Mouse (Mus musculus) liver, postnatal 0 days (tissue): ENCODE results near the gene Faap100. TPM values are rescaled to one million over a fixed set of nuclear protein-coding genes. Genes with fewer than 3 reads are reported as not detected.
A peak's percentile ranks its signal among the peaks of the same experiment; 100 is the strongest.
"Not testable (repeated sequence)": the region's sequence is repeated elsewhere in the genome, so short reads cannot be mapped to it uniquely, and the experiment has no call there.

Experiments
- ATAC-seq: fragments of 200-750 bp; cut with Nextera tagmentation; 2 replicates; pipeline ENCODE4 v1.8.0; 2017; ENCODE audit warnings: mild to moderate bottlenecking, moderate library complexity
- DNase-seq: peaks from one replicate; pipeline ENCODE4 v3.0.0-alpha.2; 2016
- H3K27ac ChIP-seq: fragments of 300-500 bp; sonication (generic); 2 replicates; pipeline ENCODE4 v1.5.1; 2014; ENCODE audit warnings: antibody characterized with exemption, moderate library complexity, mild to moderate bottlenecking, low read depth
- H3K27me3 ChIP-seq: fragments of 300-500 bp; sonication (generic); 2 replicates; pipeline ENCODE4 v1.6.1; 2014; ENCODE audit warnings: low read length, control low read depth, mixed read lengths; ENCODE audit not compliant: insufficient read depth
- H3K36me3 ChIP-seq: fragments of 300-500 bp; sonication (generic); replicated peaks from 2 replicates; pipeline ENCODE4 v1.6.1; 2014; ENCODE audit warnings: mild to moderate bottlenecking, control low read depth, low read length, moderate library complexity, mixed read lengths; ENCODE audit not compliant: insufficient read depth
- H3K4me1 ChIP-seq: fragments of 300-500 bp; sonication (generic); 2 replicates; pipeline ENCODE4 v1.6.1; 2014; ENCODE audit warnings: antibody characterized with exemption, mild to moderate bottlenecking, control low read depth; ENCODE audit not compliant: insufficient read depth
- H3K4me2 ChIP-seq: fragments of 300-500 bp; sonication (generic); 2 replicates; pipeline ENCODE4 v1.6.1; 2014; ENCODE audit warnings: low read depth, mild to moderate bottlenecking, low read length, moderate library complexity, mixed read lengths
- H3K4me3 ChIP-seq: fragments of 300-500 bp; sonication (generic); 2 replicates; pipeline ENCODE4 v1.5.1; 2014; ENCODE audit warnings: low read depth, low read length
- H3K9ac ChIP-seq: fragments of 300-500 bp; sonication (generic); replicated peaks from 2 replicates; pipeline ENCODE4 v1.6.1; 2014; ENCODE audit warnings: mild to moderate bottlenecking, moderate library complexity
- H3K9me3 ChIP-seq: fragments of 300-500 bp; sonication (generic); 2 replicates; pipeline ENCODE4 v1.6.1; 2016; ENCODE audit warnings: mild to moderate bottlenecking, control low read depth, low read length, mixed read lengths
- CTCF ChIP-seq: sonication (generic); IDR thresholded peaks from 2 replicates; pipeline ENCODE4 v1.5.1; 2016; ENCODE audit warnings: antibody characterized with exemption, low read depth
- EP300 ChIP-seq: IDR thresholded peaks from 2 replicates; pipeline ENCODE4 v1.6.1; 2016; ENCODE audit warnings: antibody characterized with exemption, low read depth, mild to moderate bottlenecking
- WGBS: fragments of 180-500 bp; shearing (Covaris S2); extraction: QIAGEN DNeasy Blood & Tissue Kit; methylation state at CpG from one replicate; pipeline ENCODE4 v1.1.7; 2014; ENCODE audit not compliant: insufficient replicate concordance; 5-methylcytosine and 5-hydroxymethylcytosine counted together
- polyA plus RNA-seq: library from polyadenylated mRNA; unstranded; fragments of >200 nt; fragmentation: Nextera tagmentation; extraction: Ambion mirVana; gene quantifications from 2 replicates; pipeline ENCODE4 v1.2.1, GENCODE M21; 2015

Faap100 gene
- polyA plus RNA-seq, 1 experiment from 2014 or later, result 5.8 TPM

- peaks cover 7% of the 10 kb centered on the region for H3K36me3 ChIP-seq
- H3K4me1 ChIP-seq, result peaks cover 53% of the 10 kb centered on the region
- DNase-seq (peak; percentile 80), ATAC-seq (peak; percentile 28)
- WGBS, result 4% methylated on average over 56 of the region's 68 CpGs
- no peaks in the 10 kb centered on the region for H3K27me3 ChIP-seq
- H3K27ac ChIP-seq, result peak overlapping the region; percentile 99
- no peaks in the 10 kb centered on the region for H3K9me3 ChIP-seq
- peak overlapping the region; percentile 80 for H3K4me3 ChIP-seq
- 0 out of 2 replicates have a peak, but pooled peaks have one; percentile 13 for TF ChIP-seq EP300
- no peak for TF ChIP-seq CTCF
- H3K4me2 ChIP-seq, result peak overlapping the region; percentile 99
- peak overlapping the region; percentile 94 for H3K9ac ChIP-seq
These were observed 28.4 kb downstream of the Faap100 start for GRCm38 (mm10) chr11:120349986-120350702.

- peaks cover 10% of the 10 kb centered on the region for H3K36me3 ChIP-seq
- WGBS, result under 1% methylated on average over 16 of the region's 16 CpGs
- peaks cover 46% of the 10 kb centered on the region for H3K4me1 ChIP-seq
- no peak for TF ChIP-seq EP300
- no peak for TF ChIP-seq CTCF
- H3K9me3 ChIP-seq, result no peaks in the 10 kb centered on the region
- peak overlapping the region; percentile 80 for H3K4me3 ChIP-seq
- H3K4me2 ChIP-seq, result peak overlapping the region; percentile 99
- H3K27me3 ChIP-seq, result no peaks in the 10 kb centered on the region
- peak overlapping the region; percentile 94 for H3K9ac ChIP-seq
- DNase-seq (peak; percentile 56), ATAC-seq (peak; percentile 0; the same call in 1 of the 2 replicates)
- peak overlapping the region; percentile 99 for H3K27ac ChIP-seq
These were observed 29.1 kb downstream of the Faap100 start for GRCm38 (mm10) chr11:120349371-120349985.

- DNase-seq (peak; percentile 58), ATAC-seq (peak; percentile 8; the same call in 1 of the 2 replicates)
- TF ChIP-seq EP300, result no peak
- no peak for TF ChIP-seq CTCF
- peaks cover 10% of the 10 kb centered on the region for H3K36me3 ChIP-seq
- H3K9me3 ChIP-seq, result no peaks in the 10 kb centered on the region
- WGBS, result 4% methylated on average over 35 of the region's 53 CpGs
- peak overlapping the region; percentile 99 for H3K4me2 ChIP-seq
- H3K27ac ChIP-seq, result peak overlapping the region; percentile 99
- H3K9ac ChIP-seq, result peak overlapping the region; percentile 94
- peak overlapping the region; percentile 80 for H3K4me3 ChIP-seq
- no peaks in the 10 kb centered on the region for H3K27me3 ChIP-seq
- peaks cover 40% of the 10 kb centered on the region for H3K4me1 ChIP-seq
These were observed 29.7 kb downstream of the Faap100 start for GRCm38 (mm10) chr11:120348684-120349370.

GRCm38 (mm10) chr11:120347791-120348683 lies 30.5 kb downstream of the Faap100 start, which contains the start of gene Actg1:
TSS of gene Actg1 (minus strand) at chr11:120348542.
- ATAC-seq, result peak; percentile 78
- Histone ChIP-seq H3K4me1 (peaks cover 32% of the 10 kb centered on the region), H3K9me3 (no peaks in the 10 kb centered on the region), H3K4me2 (peak within 1 kb of the TSS; percentile 99), H3K9ac (peak within 1 kb of the TSS; percentile 94), H3K36me3 (peaks cover 10% of the 10 kb centered on the region), H3K4me3 (peak within 1 kb of the TSS; percentile 80), H3K27me3 (no peaks in the 10 kb centered on the region), H3K27ac (peak within 1 kb of the TSS; percentile 99)
- peak; percentile 85 for DNase-seq
- TF ChIP-seq CTCF, result no peak
- TF ChIP-seq EP300, result no peak
- WGBS, result 6% methylated on average over 88 of the region's 103 CpGs

GRCm38 (mm10) chr11:120347301-120347700 lies 31.3 kb downstream of the Faap100 start:
- TF ChIP-seq EP300 (no peak), CTCF (no peak)
- H3K4me3 ChIP-seq, result peak overlapping the region; percentile 80
- H3K27ac ChIP-seq, result 0 out of 2 replicates have a peak overlapping the region, but pooled peaks have one; percentile 18
- peaks cover 10% of the 10 kb centered on the region for H3K36me3 ChIP-seq
- H3K9ac ChIP-seq, result peak overlapping the region; percentile 94; the same call in 1 of the 2 replicates
- 2% methylated on average over 10 of the region's 10 CpGs for whole genome bisulfite sequencing
- DNase-seq (peak; percentile 33), ATAC-seq (no peak)
- H3K4me2 ChIP-seq, result peak overlapping the region; percentile 99
- H3K4me1 ChIP-seq, result peaks cover 26% of the 10 kb centered on the region
- no peaks in the 10 kb centered on the region for H3K27me3 ChIP-seq
- H3K9me3 ChIP-seq, result no peaks in the 10 kb centered on the region

- Histone ChIP-seq H3K4me3 (peak overlapping the region; percentile 39), H3K4me1 (peaks cover 26% of the 10 kb centered on the region), H3K4me2 (peak overlapping the region; percentile 61)
- DNase-seq, result peak; percentile 10
- not testable (repeated sequence) for H3K27ac ChIP-seq, H3K9ac ChIP-seq, H3K9me3 ChIP-seq, ATAC-seq, H3K27me3 ChIP-seq, H3K36me3 ChIP-seq
- WGBS, result 60% methylated on average over 8 of the region's 13 CpGs
These were observed 32.1 kb downstream of the Faap100 start for GRCm38 (mm10) chr11:120346383-120347034.
